Mouse (Mus musculus) C2C12 (cell line): ENCODE data around the gene Snx29. TPM values are rescaled to one million over a fixed set of nuclear protein-coding genes. Genes with fewer than 3 reads are reported as not detected.

Experiments used
- H3K27me3 ChIP-seq: one replicate; pipeline ENCODE4 v1.6.1; 2011; ENCODE audit not compliant: control insufficient read depth, insufficient read depth, insufficient read length
- H3K36me3 ChIP-seq: one replicate; pipeline ENCODE4 v1.6.1; 2011; ENCODE audit not compliant: control insufficient read depth, insufficient read depth
- H3K4me3 ChIP-seq: one replicate; pipeline ENCODE4 v1.5.1; 2011; ENCODE audit warnings: mild to moderate bottlenecking, control low read depth; ENCODE audit not compliant: poor library complexity, insufficient read depth, severe bottlenecking
- H3K79me2 ChIP-seq: one replicate; pipeline ENCODE4 v1.6.1; 2011; ENCODE audit not compliant: control insufficient read depth, insufficient read depth
- H3K79me3 ChIP-seq: one replicate; pipeline ENCODE4 v1.6.1; 2011; ENCODE audit warnings: low read depth, control low read depth
- H3ac ChIP-seq: one replicate; pipeline ENCODE3; 2011; ENCODE audit warnings: low read depth; ENCODE audit not compliant: control insufficient read depth, insufficient read length
- CEBPB ChIP-seq: IDR thresholded peaks from one replicate; pipeline ENCODE4 v1.6.1; 2011; ENCODE audit warnings: low read depth, mild to moderate bottlenecking, control low read depth, moderate library complexity
- CTCF ChIP-seq: IDR thresholded peaks from one replicate; pipeline ENCODE4 v1.5.1; 2011; ENCODE audit not compliant: control insufficient read depth, insufficient read depth, insufficient read length
- FOSL1 ChIP-seq: IDR thresholded peaks from one replicate; pipeline ENCODE4 v1.8.0; 2011; ENCODE audit warnings: mild to moderate bottlenecking, low read length; ENCODE audit not compliant: poor library complexity, insufficient read depth, severe bottlenecking
- MAX ChIP-seq: IDR thresholded peaks from one replicate; pipeline ENCODE4 v1.6.1; 2011; ENCODE audit warnings: mild to moderate bottlenecking, control low read depth
- MYOD1 ChIP-seq: IDR thresholded peaks from one replicate; pipeline ENCODE4 v1.6.1; 2011; ENCODE audit warnings: low read depth; ENCODE audit not compliant: control insufficient read depth, insufficient read length
- MYOG ChIP-seq: IDR thresholded peaks from one replicate; pipeline ENCODE4 v1.6.1; 2011; ENCODE audit not compliant: control insufficient read depth, insufficient read length; ENCODE audit errors: extremely low read depth
- USF1 ChIP-seq: IDR thresholded peaks from one replicate; pipeline ENCODE4 v1.6.1; 2011; ENCODE audit warnings: low read depth, mild to moderate bottlenecking, control low read depth, moderate library complexity
- polyA plus RNA-seq: library from polyadenylated mRNA; unstranded; fragments of >200 nt; fragmentation: generic; extraction: Trizol; gene quantifications from one replicate; pipeline ENCODE4 v1.2.1, GENCODE M21; 2012; ENCODE audit warnings: missing spikeins

Snx29 gene
- polyA plus RNA-seq, 1 experiment, result 0.62 TPM

GRCm38 (mm10) chr16:11476968-11477367 lies 154.3 kb downstream of the Snx29 start:
- Histone ChIP-seq H3K27me3 (no peaks in the 10 kb centered on the region), H3K36me3 (no peaks in the 10 kb centered on the region), H3K79me2 (no peaks in the 10 kb centered on the region), H3K79me3 (no peaks in the 10 kb centered on the region), H3ac (no peak overlapping the region), H3K4me3 (no peak overlapping the region)
- TF ChIP-seq USF1 (no peak), MYOD1 (no peak), MAX (no peak), MYOG (no peak), FOSL1 (no peak), CTCF (no peak), CEBPB (no peak)

GRCm38 (mm10) chr16:11477591-11477990 lies 154.9 kb downstream of the Snx29 start:
- Histone ChIP-seq H3K4me3 (no peak overlapping the region), H3ac (no peak overlapping the region), H3K79me2 (no peaks in the 10 kb centered on the region), H3K36me3 (no peaks in the 10 kb centered on the region), H3K79me3 (no peaks in the 10 kb centered on the region), H3K27me3 (no peaks in the 10 kb centered on the region)
- TF ChIP-seq MAX, result no peak
- TF ChIP-seq MYOD1, result no peak
- no peak for TF ChIP-seq USF1
- no peak for TF ChIP-seq FOSL1
- no peak for TF ChIP-seq CEBPB
- no peak for TF ChIP-seq MYOG
- TF ChIP-seq CTCF, result no peak

GRCm38 (mm10) chr16:11479605-11480004 lies 156.9 kb downstream of the Snx29 start:
- no peaks in the 10 kb centered on the region for H3K79me2 ChIP-seq
- no peak overlapping the region for H3ac ChIP-seq
- no peak for TF ChIP-seq USF1
- TF ChIP-seq CEBPB, result no peak
- no peak for TF ChIP-seq MAX
- TF ChIP-seq MYOG, result no peak
- TF ChIP-seq CTCF, result no peak
- no peak for TF ChIP-seq FOSL1
- no peak for TF ChIP-seq MYOD1
- H3K4me3 ChIP-seq, result no peak overlapping the region
- H3K79me3 ChIP-seq, result no peaks in the 10 kb centered on the region
- no peaks in the 10 kb centered on the region for H3K36me3 ChIP-seq
- no peaks in the 10 kb centered on the region for H3K27me3 ChIP-seq

GRCm38 (mm10) chr16:11482189-11482588 lies 159.5 kb downstream of the Snx29 start:
- H3K79me3 ChIP-seq, result no peaks in the 10 kb centered on the region
- no peak overlapping the region for H3ac ChIP-seq
- H3K36me3 ChIP-seq, result no peaks in the 10 kb centered on the region
- no peaks in the 10 kb centered on the region for H3K27me3 ChIP-seq
- H3K79me2 ChIP-seq, result no peaks in the 10 kb centered on the region
- TF ChIP-seq CTCF (no peak), MYOD1 (no peak), MYOG (no peak), CEBPB (no peak), MAX (no peak), FOSL1 (no peak), USF1 (no peak)
- no peak overlapping the region for H3K4me3 ChIP-seq

- Histone ChIP-seq H3K27me3 (no peaks in the 10 kb centered on the region), H3ac (no peak overlapping the region), H3K79me3 (no peaks in the 10 kb centered on the region), H3K4me3 (no peak overlapping the region), H3K36me3 (no peaks in the 10 kb centered on the region), H3K79me2 (no peaks in the 10 kb centered on the region)
- TF ChIP-seq MAX, result no peak
- TF ChIP-seq USF1, result no peak
- no peak for TF ChIP-seq MYOG
- TF ChIP-seq FOSL1, result no peak
- no peak for TF ChIP-seq CEBPB
- TF ChIP-seq MYOD1, result no peak
- TF ChIP-seq CTCF, result no peak
Measured at GRCm38 (mm10) chr16:11494895-11495294, 172.2 kb downstream of the Snx29 start.
